Mouse (Mus musculus) layer of hippocampus, adult 9-11 months (tissue): ENCODE measurements around the gene Slc8a1.

Experiments used
- DNase-seq: peaks from one replicate; pipeline ENCODE4 v3.0.0; 2022

Slc8a1 gene

GRCm38 (mm10) chr17:81738311-81738755 is at the start of gene Slc8a1:
TSS of gene Slc8a1 (minus strand) at chr17:81738377.
- DNase-seq = peak; percentile 85

- peak; percentile 34 for DNase-seq
Measured at GRCm38 (mm10) chr17:81787350-81787749, 49.2 kb upstream of the Slc8a1 start.

GRCm38 (mm10) chr17:81782326-81782725 is 44.1 kb upstream of the Slc8a1 start:
- no peak for DNase-seq

- DNase-seq = no peak
Measured at GRCm38 (mm10) chr17:81781491-81781890, 43.3 kb upstream of the Slc8a1 start.

- no peak for DNase-seq
Measured at GRCm38 (mm10) chr17:81779883-81780282, 41.7 kb upstream of the Slc8a1 start.

- no peak for DNase-seq
Measured at GRCm38 (mm10) chr17:81750664-81751063, 12.5 kb upstream of the Slc8a1 start.

- DNase-seq = no peak
Measured at GRCm38 (mm10) chr17:81743034-81743433, 4.9 kb upstream of the Slc8a1 start.

GRCm38 (mm10) chr17:81740576-81740975 is 2.4 kb upstream of the Slc8a1 start:
- DNase-seq = no peak

GRCm38 (mm10) chr17:81737779-81738178 is 398 bp downstream of the Slc8a1 start:
- DNase-seq = no peak

GRCm38 (mm10) chr17:81737309-81737708 is 868 bp downstream of the Slc8a1 start:
- no peak for DNase-seq

- no peak for DNase-seq
Measured at GRCm38 (mm10) chr17:81735583-81735982, 2.6 kb downstream of the Slc8a1 start.

GRCm38 (mm10) chr17:81729891-81730290 is 8.3 kb downstream of the Slc8a1 start:
- DNase-seq = no peak

- peak; percentile 22 for DNase-seq
Measured at GRCm38 (mm10) chr17:81712273-81712751, 25.9 kb downstream of the Slc8a1 start.

- peak; percentile 23 for DNase-seq
Measured at GRCm38 (mm10) chr17:81704761-81705160, 33.4 kb downstream of the Slc8a1 start.

GRCm38 (mm10) chr17:81703258-81703657 is 34.9 kb downstream of the Slc8a1 start:
- no peak for DNase-seq

GRCm38 (mm10) chr17:81701701-81702100 is 36.5 kb downstream of the Slc8a1 start:
- no peak for DNase-seq

GRCm38 (mm10) chr17:81698789-81699188 is 39.4 kb downstream of the Slc8a1 start:
- DNase-seq = no peak

- DNase-seq = no peak
Measured at GRCm38 (mm10) chr17:81697695-81698094, 40.5 kb downstream of the Slc8a1 start.

GRCm38 (mm10) chr17:81694977-81695376 is 43.2 kb downstream of the Slc8a1 start:
- DNase-seq = no peak

- DNase-seq = no peak
Measured at GRCm38 (mm10) chr17:81679616-81680015, 58.6 kb downstream of the Slc8a1 start.

- DNase-seq = no peak
Measured at GRCm38 (mm10) chr17:81677450-81677849, 60.7 kb downstream of the Slc8a1 start.

GRCm38 (mm10) chr17:81676203-81676602 is 62.0 kb downstream of the Slc8a1 start:
- DNase-seq = no peak

- no peak for DNase-seq
Measured at GRCm38 (mm10) chr17:81671245-81671644, 66.9 kb downstream of the Slc8a1 start.

GRCm38 (mm10) chr17:81669816-81670691 is 68.1 kb downstream of the Slc8a1 start:
- DNase-seq = peak; percentile 65
